ENCODE assay signal across 9 mouse cellular contexts in the genomic region with DNA sequence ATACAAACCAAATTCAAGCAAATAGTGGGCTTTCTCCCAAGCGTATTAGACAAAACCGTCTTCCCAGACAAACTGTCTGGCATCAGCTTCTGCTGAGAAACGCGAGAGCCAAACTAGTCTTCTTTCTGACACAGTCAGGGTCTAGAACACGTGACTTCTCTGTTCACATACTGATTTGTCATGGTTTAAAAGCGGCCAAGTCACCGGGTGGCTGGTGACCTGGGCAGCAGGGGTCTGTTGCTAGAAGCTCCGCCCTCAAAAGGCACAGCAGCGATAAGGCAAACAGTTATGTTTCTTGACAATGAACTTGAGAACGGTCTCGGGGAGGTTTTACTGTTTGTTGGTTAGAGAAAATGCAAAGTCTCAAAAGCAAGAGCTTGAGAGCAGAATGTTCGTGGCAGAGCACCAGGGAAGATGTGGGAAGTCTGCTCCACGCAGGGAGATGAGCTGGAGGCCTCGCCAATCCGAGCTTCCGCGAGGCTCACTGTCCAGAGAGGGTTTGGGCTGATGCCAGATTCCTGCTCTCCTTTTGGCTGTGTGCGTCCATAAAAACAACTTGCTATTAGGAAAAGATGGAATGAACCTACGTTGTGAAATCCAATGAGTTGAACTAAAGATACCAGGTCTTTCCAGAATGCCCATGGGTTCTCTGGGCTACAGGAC. TPM values are rescaled to one million over a fixed set of nuclear protein-coding genes. Genes with fewer than 3 reads are reported as not detected.
DNase-seq lines count a peak whose midpoint lies in the region; ATAC-seq and TF ChIP-seq lines count a peak whose summit lies in the region.
"Had no signal": no experiment of that assay in that cellular context is flagged by ENCODE, and none has a peak within 500 bp of the region (broad histone marks: within the 10 kb centered on the region; RNA-seq: fewer than 3 reads in every experiment).

No protein-coding gene starts in this region.

- no peak overlapping the region for H3K9ac ChIP-seq in hindbrain, postnatal 0 days (replicated peaks; ENCODE audit: low read length)
- H3K9ac ChIP-seq in hindbrain, embryonic 12.5 days: no peak overlapping the region
- H3K9ac ChIP-seq in lung, embryonic 14.5 days: no peak overlapping the region
- H3K9ac ChIP-seq in intestine, embryonic 16.5 days (ENCODE audit: low read depth, low read length): no peak overlapping the region
- no peak overlapping the region for H3K9ac ChIP-seq in forebrain, embryonic 12.5 days

- H3K36me3 ChIP-seq in hindbrain, postnatal 0 days (ENCODE audit: insufficient read depth, low read length): no peaks in the 10 kb centered on the region
- no peaks in the 10 kb centered on the region for H3K36me3 ChIP-seq in hindbrain, embryonic 12.5 days
- no peaks in the 10 kb centered on the region for H3K36me3 ChIP-seq in lung, embryonic 14.5 days (ENCODE audit: insufficient read depth)
- H3K36me3 ChIP-seq in intestine, embryonic 16.5 days (ENCODE audit: control insufficient read depth, insufficient read depth, low read length): no peaks in the 10 kb centered on the region
- H3K36me3 ChIP-seq in forebrain, embryonic 12.5 days (replicated peaks): no peaks in the 10 kb centered on the region

- no peaks in the 10 kb centered on the region for H3K27me3 ChIP-seq in hindbrain, postnatal 0 days (ENCODE audit: insufficient read depth, low read length)
- H3K27me3 ChIP-seq in hindbrain, embryonic 12.5 days: no peaks in the 10 kb centered on the region
- no peaks in the 10 kb centered on the region for H3K27me3 ChIP-seq in lung, embryonic 14.5 days (ENCODE audit: insufficient read depth, low read length)
- no peaks in the 10 kb centered on the region for H3K27me3 ChIP-seq in intestine, embryonic 16.5 days (replicated peaks; ENCODE audit: control insufficient read depth, insufficient read depth, low read length)
- no peaks in the 10 kb centered on the region for H3K27me3 ChIP-seq in forebrain, embryonic 12.5 days
- H3K27me3 ChIP-seq: megakaryocyte, embryonic 14.5 days had no signal

- peak; percentile 66; the same call in 1 of the 2 replicates for ATAC-seq in hindbrain, postnatal 0 days
- no peak for ATAC-seq in hindbrain, embryonic 12.5 days (ENCODE audit: low FRiP score)
- no peak for ATAC-seq in lung, embryonic 14.5 days (ENCODE audit: insufficient read depth)
- ATAC-seq in intestine, embryonic 16.5 days: no peak
- no peak for ATAC-seq in forebrain, embryonic 12.5 days (ENCODE audit: low FRiP score)

- H3K27ac ChIP-seq in hindbrain, postnatal 0 days: no peak overlapping the region
- no peak overlapping the region for H3K27ac ChIP-seq in hindbrain, embryonic 12.5 days
- H3K27ac ChIP-seq in lung, embryonic 14.5 days (ENCODE audit: low read depth): no peak overlapping the region
- H3K27ac ChIP-seq in intestine, embryonic 16.5 days (ENCODE audit: low read length): no peak overlapping the region
- no peak overlapping the region for H3K27ac ChIP-seq in forebrain, embryonic 12.5 days

- no peaks in the 10 kb centered on the region for H3K4me1 ChIP-seq in hindbrain, postnatal 0 days (ENCODE audit: insufficient read depth, low read length)
- peaks cover 2% of the 10 kb centered on the region; the same call in 1 of the 2 replicates for H3K4me1 ChIP-seq in hindbrain, embryonic 12.5 days
- H3K4me1 ChIP-seq in lung, embryonic 14.5 days (ENCODE audit: insufficient read depth): no peaks in the 10 kb centered on the region
- no peaks in the 10 kb centered on the region for H3K4me1 ChIP-seq in intestine, embryonic 16.5 days (ENCODE audit: control insufficient read depth, insufficient read depth, low read length)
- H3K4me1 ChIP-seq in forebrain, embryonic 12.5 days: peaks cover 4% of the 10 kb centered on the region

- no peaks in the 10 kb centered on the region for H3K9me3 ChIP-seq in hindbrain, postnatal 0 days (ENCODE audit: low read length)
- no peaks in the 10 kb centered on the region for H3K9me3 ChIP-seq in hindbrain, embryonic 12.5 days (replicated peaks)
- no peaks in the 10 kb centered on the region for H3K9me3 ChIP-seq in lung, embryonic 14.5 days (ENCODE audit: low read depth, low read length)
- no peaks in the 10 kb centered on the region; the same call in 1 of the 2 replicates for H3K9me3 ChIP-seq in intestine, embryonic 16.5 days (ENCODE audit: control insufficient read depth, low read length)
- H3K9me3 ChIP-seq in forebrain, embryonic 12.5 days: no peaks in the 10 kb centered on the region

- TF ChIP-seq CTCF in hindbrain, postnatal 0 days (IDR thresholded peaks at IDR 0.05; ENCODE audit: low read depth): no peak
- no peak for TF ChIP-seq CTCF in lung, embryonic 14.5 days (IDR thresholded peaks at IDR 0.05; ENCODE audit: low read depth)

- whole genome bisulfite sequencing in hindbrain, postnatal 0 days: 43% methylated on average over 19 of the region's 19 CpGs
- 85% methylated on average over 19 of the region's 19 CpGs for WGBS in hindbrain, embryonic 12.5 days
- 77% methylated on average over 19 of the region's 19 CpGs for WGBS in lung, embryonic 14.5 days
- WGBS in intestine, embryonic 16.5 days: 78% methylated on average over 19 of the region's 19 CpGs
- 87% methylated on average over 19 of the region's 19 CpGs for WGBS in forebrain, embryonic 12.5 days

- peak overlapping the region; percentile 14; the same call in 1 of the 2 replicates for H3K4me3 ChIP-seq in hindbrain, postnatal 0 days (ENCODE audit: low read length)
- no peak overlapping the region for H3K4me3 ChIP-seq in hindbrain, embryonic 12.5 days
- no peak overlapping the region for H3K4me3 ChIP-seq in lung, embryonic 14.5 days (ENCODE audit: low read depth, low read length)
- no peak overlapping the region for H3K4me3 ChIP-seq in intestine, embryonic 16.5 days (ENCODE audit: low read length)
- no peak overlapping the region for H3K4me3 ChIP-seq in forebrain, embryonic 12.5 days (replicated peaks)
- H3K4me3 ChIP-seq: megakaryocyte, embryonic 14.5 days had no signal

- peak overlapping the region; percentile 39 for H3K4me2 ChIP-seq in hindbrain, postnatal 0 days (ENCODE audit: low read depth, low read length)
- no peak overlapping the region for H3K4me2 ChIP-seq in hindbrain, embryonic 12.5 days (replicated peaks)
- no peak overlapping the region for H3K4me2 ChIP-seq in lung, embryonic 14.5 days
- no peak overlapping the region for H3K4me2 ChIP-seq in intestine, embryonic 16.5 days (ENCODE audit: low read depth, low read length)
- H3K4me2 ChIP-seq in forebrain, embryonic 12.5 days: no peak overlapping the region

- peak; percentile 66 for DNase-seq in hindbrain, postnatal 0 days (ENCODE audit: low spot score)
- peak; percentile 72 for DNase-seq in R1 (ENCODE audit: low read depth, low spot score)
- DNase-seq in cerebellum, adult 8-10 months: peak; percentile 72
- peak; percentile 59 for DNase-seq in lung, embryonic 14.5 days
- DNase-seq in retina, postnatal 1 day: no peak

RNA-seq across cellular contexts. Expression of gene Gas2l3, which starts 43.0 kb away (rescaled TPM):
- 11.7 and 17.8 TPM in 2 replicates for total RNA-seq in hindbrain, postnatal 0 days (2014; rRNA removed)
- polyA plus RNA-seq in hindbrain, postnatal 0 days (2015; fragmentation: Nextera tagmentation; extraction: Ambion mirVana): 5.5 and 6.6 TPM in 2 replicates
- 9.6 and 10.8 TPM in 2 replicates for polyA plus RNA-seq in hindbrain, embryonic 12.5 days (2016; fragmentation: Nextera tagmentation; extraction: Ambion mirVana)
- 26.3 and 28.8 TPM in 2 replicates for polyA plus RNA-seq in lung, embryonic 14.5 days (2014; fragmentation: Nextera tagmentation; extraction: Ambion mirVana)
- polyA plus RNA-seq in intestine, embryonic 16.5 days (2015; fragmentation: Nextera tagmentation; extraction: Ambion mirVana): 13.1 and 13.6 TPM in 2 replicates
- 16.8 and 21.9 TPM in 2 replicates for polyA plus RNA-seq in forebrain, embryonic 12.5 days (2016; fragmentation: Nextera tagmentation; extraction: Ambion mirVana)

RNA-seq across cellular contexts. Expression of gene Ano4, which starts 56.2 kb away (rescaled TPM):
- 11.4 and 12.5 TPM in 2 replicates for total RNA-seq in hindbrain, postnatal 0 days (2014; rRNA removed)
- 7.0 and 7.9 TPM in 2 replicates for polyA plus RNA-seq in hindbrain, postnatal 0 days (2015; fragmentation: Nextera tagmentation; extraction: Ambion mirVana)
- 3.3 and 4.4 TPM in 2 replicates for polyA plus RNA-seq in hindbrain, embryonic 12.5 days (2016; fragmentation: Nextera tagmentation; extraction: Ambion mirVana)
- 0.99 and 1.5 TPM in 2 replicates for polyA plus RNA-seq in lung, embryonic 14.5 days (2014; fragmentation: Nextera tagmentation; extraction: Ambion mirVana)
- 0.49 and 0.53 TPM in 2 replicates for polyA plus RNA-seq in intestine, embryonic 16.5 days (2015; fragmentation: Nextera tagmentation; extraction: Ambion mirVana)
- polyA plus RNA-seq in forebrain, embryonic 12.5 days (2016; fragmentation: Nextera tagmentation; extraction: Ambion mirVana): 1.6 and 1.9 TPM in 2 replicates
